Mouse (Mus musculus): ENCODE data around the gene Hgd. TPM values are rescaled to one million over a fixed set of nuclear protein-coding genes. Genes with fewer than 3 reads are reported as not detected.

The Hgd gene
- polyA plus RNA-seq, 1 experiment from 2014 or later, result 0.21 TPM

GRCm38 (mm10) chr16:37539611-37540580 lies 40.1 kb upstream of the Hgd start, which contains the start of the genes Gtf2e1 and Rabl3:
Gtf2e1 (minus strand) TSS chr16:37539789.
Rabl3 (plus strand) TSS chr16:37539885.
- H3K27me3 ChIP-seq (ENCODE audit: control insufficient read depth, insufficient read depth, low read length), result no peaks in the 10 kb centered on the region
- no peaks in the 10 kb centered on the region for H3K4me1 ChIP-seq (replicated peaks; ENCODE audit: control insufficient read depth, insufficient read depth)
- H3K9me3 ChIP-seq (ENCODE audit: control insufficient read depth, low read length), result no peaks in the 10 kb centered on the region
- H3K4me2 ChIP-seq (replicated peaks; ENCODE audit: low read depth), result peak within 1 kb of the TSS; percentile 90
- H3K4me3 ChIP-seq (ENCODE audit: low read depth, low read length), result peak within 1 kb of the TSS; percentile 78
- H3K27ac ChIP-seq (replicated peaks), result peak within 1 kb of the TSS; percentile 87
- WGBS, result 2% methylated on average over 41 of the region's 41 CpGs
- peak within 1 kb of the TSS; percentile 91 for H3K9ac ChIP-seq (ENCODE audit: low read length)
- TF ChIP-seq CTCF (IDR thresholded peaks at IDR 0.05; ENCODE audit: low read depth) (no peak; the same call in 1 of the 2 replicates), EP300 (optimal IDR thresholded peaks at IDR 0.05) (no peak)
- peaks cover 6% of the 10 kb centered on the region; the same call in 1 of the 2 replicates for H3K36me3 ChIP-seq (ENCODE audit: control insufficient read depth, insufficient read depth, low read length)
- ATAC-seq (ENCODE audit: low FRiP score, low TSS enrichment), result peak; percentile 100
- DNase-seq (ENCODE audit: low spot score), result peak; percentile 98

- no peaks in the 10 kb centered on the region for H3K9me3 ChIP-seq (ENCODE audit: control insufficient read depth, low read length)
- no peak overlapping the region for H3K9ac ChIP-seq (ENCODE audit: low read length)
- peak overlapping the region; percentile 65; the same call in 1 of the 2 replicates for H3K4me2 ChIP-seq (replicated peaks; ENCODE audit: low read depth)
- no peaks in the 10 kb centered on the region for H3K27me3 ChIP-seq (ENCODE audit: control insufficient read depth, insufficient read depth, low read length)
- no peak overlapping the region for H3K4me3 ChIP-seq (ENCODE audit: low read depth, low read length)
- DNase-seq (ENCODE audit: low spot score) (no peak), ATAC-seq (ENCODE audit: low FRiP score, low TSS enrichment) (no peak)
- TF ChIP-seq CTCF (IDR thresholded peaks at IDR 0.05; ENCODE audit: low read depth), result no peak
- TF ChIP-seq EP300 (optimal IDR thresholded peaks at IDR 0.05), result no peak
- no peaks in the 10 kb centered on the region for H3K4me1 ChIP-seq (replicated peaks; ENCODE audit: control insufficient read depth, insufficient read depth)
- no peak overlapping the region for H3K27ac ChIP-seq (replicated peaks)
- 80% methylated on average over 6 of the region's 6 CpGs for WGBS
- H3K36me3 ChIP-seq (ENCODE audit: control insufficient read depth, insufficient read depth, low read length), result peaks cover 6% of the 10 kb centered on the region; the same call in 1 of the 2 replicates
Measured at GRCm38 (mm10) chr16:37540776-37541175, 39.2 kb upstream of the Hgd start.

- Histone ChIP-seq H3K9me3 (ENCODE audit: control insufficient read depth, low read length) (no peaks in the 10 kb centered on the region), H3K9ac (ENCODE audit: low read length) (no peak overlapping the region), H3K4me2 (replicated peaks; ENCODE audit: low read depth) (no peak overlapping the region), H3K27me3 (ENCODE audit: control insufficient read depth, insufficient read depth, low read length) (no peaks in the 10 kb centered on the region), H3K4me1 (replicated peaks; ENCODE audit: control insufficient read depth, insufficient read depth) (no peaks in the 10 kb centered on the region), H3K4me3 (ENCODE audit: low read depth, low read length) (no peak overlapping the region), H3K36me3 (ENCODE audit: control insufficient read depth, insufficient read depth, low read length) (peaks cover 6% of the 10 kb centered on the region; the same call in 1 of the 2 replicates), H3K27ac (replicated peaks) (no peak overlapping the region)
- TF ChIP-seq CTCF (IDR thresholded peaks at IDR 0.05; ENCODE audit: low read depth) (no peak), EP300 (optimal IDR thresholded peaks at IDR 0.05) (no peak)
- WGBS, result 62% methylated on average over 5 of the region's 5 CpGs
- DNase-seq (ENCODE audit: low spot score), result no peak
- ATAC-seq (ENCODE audit: low FRiP score, low TSS enrichment), result no peak
Measured at GRCm38 (mm10) chr16:37546312-37546711, 33.6 kb upstream of the Hgd start.

- Histone ChIP-seq H3K4me3 (ENCODE audit: low read depth, low read length) (no peak overlapping the region), H3K36me3 (ENCODE audit: control insufficient read depth, insufficient read depth, low read length) (no peaks in the 10 kb centered on the region), H3K4me2 (replicated peaks; ENCODE audit: low read depth) (no peak overlapping the region), H3K9me3 (ENCODE audit: control insufficient read depth, low read length) (no peaks in the 10 kb centered on the region), H3K9ac (ENCODE audit: low read length) (no peak overlapping the region), H3K27me3 (ENCODE audit: control insufficient read depth, insufficient read depth, low read length) (no peaks in the 10 kb centered on the region), H3K4me1 (replicated peaks; ENCODE audit: control insufficient read depth, insufficient read depth) (no peaks in the 10 kb centered on the region), H3K27ac (replicated peaks) (no peak overlapping the region)
- no peak for ATAC-seq (ENCODE audit: low FRiP score, low TSS enrichment)
- DNase-seq (ENCODE audit: low spot score), result no peak
- WGBS, result 53% methylated on average over 3 of the region's 3 CpGs
- TF ChIP-seq EP300 (optimal IDR thresholded peaks at IDR 0.05) (no peak), CTCF (IDR thresholded peaks at IDR 0.05; ENCODE audit: low read depth) (no peak)
Measured at GRCm38 (mm10) chr16:37550266-37550665, 29.7 kb upstream of the Hgd start.

GRCm38 (mm10) chr16:37550981-37551380 lies 29.0 kb upstream of the Hgd start:
- WGBS, result 87% methylated on average over 2 of the region's 2 CpGs
- H3K27ac ChIP-seq (replicated peaks), result no peak overlapping the region
- TF ChIP-seq EP300 (optimal IDR thresholded peaks at IDR 0.05) (no peak), CTCF (IDR thresholded peaks at IDR 0.05; ENCODE audit: low read depth) (no peak)
- no peak overlapping the region for H3K4me3 ChIP-seq (ENCODE audit: low read depth, low read length)
- DNase-seq (ENCODE audit: low spot score) (no peak), ATAC-seq (ENCODE audit: low FRiP score, low TSS enrichment) (no peak)
- no peaks in the 10 kb centered on the region for H3K36me3 ChIP-seq (ENCODE audit: control insufficient read depth, insufficient read depth, low read length)
- no peaks in the 10 kb centered on the region for H3K9me3 ChIP-seq (ENCODE audit: control insufficient read depth, low read length)
- H3K9ac ChIP-seq (ENCODE audit: low read length), result no peak overlapping the region
- H3K4me1 ChIP-seq (replicated peaks; ENCODE audit: control insufficient read depth, insufficient read depth), result no peaks in the 10 kb centered on the region
- no peak overlapping the region for H3K4me2 ChIP-seq (replicated peaks; ENCODE audit: low read depth)
- no peaks in the 10 kb centered on the region for H3K27me3 ChIP-seq (ENCODE audit: control insufficient read depth, insufficient read depth, low read length)

GRCm38 (mm10) chr16:37552824-37553223 lies 27.1 kb upstream of the Hgd start:
- Histone ChIP-seq H3K36me3 (ENCODE audit: control insufficient read depth, insufficient read depth, low read length) (peaks cover 5% of the 10 kb centered on the region; the same call in 1 of the 2 replicates), H3K4me1 (replicated peaks; ENCODE audit: control insufficient read depth, insufficient read depth) (no peaks in the 10 kb centered on the region), H3K27ac (replicated peaks) (no peak overlapping the region), H3K4me2 (replicated peaks; ENCODE audit: low read depth) (no peak overlapping the region), H3K9me3 (ENCODE audit: control insufficient read depth, low read length) (no peaks in the 10 kb centered on the region), H3K4me3 (ENCODE audit: low read depth, low read length) (no peak overlapping the region), H3K9ac (ENCODE audit: low read length) (no peak overlapping the region), H3K27me3 (ENCODE audit: control insufficient read depth, insufficient read depth, low read length) (no peaks in the 10 kb centered on the region)
- TF ChIP-seq CTCF (IDR thresholded peaks at IDR 0.05; ENCODE audit: low read depth) (no peak), EP300 (optimal IDR thresholded peaks at IDR 0.05) (no peak)
- ATAC-seq (ENCODE audit: low FRiP score, low TSS enrichment) (no peak), DNase-seq (ENCODE audit: low spot score) (no peak)
- 84% methylated on average over 3 of the region's 3 CpGs for WGBS

Measured in stomach, postnatal 0 days (tissue).